Mouse (Mus musculus): ENCODE data around the gene Unc5cl.
A peak's percentile ranks its signal among the peaks of the same experiment; 100 is the strongest.

The Unc5cl gene

DNA sequence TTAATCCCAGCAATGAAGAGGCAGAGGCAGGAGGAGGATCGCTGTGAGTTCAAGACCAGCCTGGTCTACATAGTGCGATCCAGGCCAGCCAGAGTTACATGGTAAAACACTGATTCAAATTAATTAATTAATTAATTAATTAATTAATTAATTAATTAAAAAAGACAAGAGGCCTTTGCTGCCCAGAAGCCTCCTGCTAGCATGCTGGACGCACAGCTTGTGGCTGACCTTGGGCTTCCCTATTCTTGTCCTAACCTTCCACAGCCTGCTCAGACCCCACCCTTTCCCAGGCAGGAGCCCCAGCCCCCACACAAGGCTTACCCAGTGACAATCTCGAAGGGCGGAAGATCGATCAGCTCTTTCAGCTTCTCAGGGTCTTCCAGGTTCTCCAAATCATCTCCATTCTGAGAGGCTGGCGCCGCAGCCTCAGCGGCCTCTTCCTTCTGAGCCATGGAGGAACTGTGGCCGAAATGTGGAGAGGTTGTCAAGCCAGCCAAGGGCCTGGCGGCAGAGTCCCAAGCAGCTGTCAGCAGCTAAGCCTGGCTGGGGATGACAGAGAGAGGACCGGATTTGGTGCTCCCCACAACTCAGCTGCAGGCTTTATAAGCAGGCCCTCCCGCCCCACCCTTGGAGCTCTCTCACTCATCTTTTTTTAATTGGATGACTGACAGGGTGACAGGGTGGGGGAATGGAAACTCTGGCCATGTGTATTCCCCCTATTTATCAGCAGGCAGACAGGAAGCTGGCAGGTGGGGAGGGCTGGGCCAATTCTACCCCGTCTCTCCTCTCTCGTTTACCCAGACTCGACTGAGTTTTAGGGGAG is 22.3 kb upstream of the Unc5cl start, which contains the start of gene Apobec2:
TSS of gene Apobec2 (minus strand) at position 773 of the 823 bp plus-strand sequence.
- no peak for DNase-seq (ENCODE audit: low read depth)

DNA sequence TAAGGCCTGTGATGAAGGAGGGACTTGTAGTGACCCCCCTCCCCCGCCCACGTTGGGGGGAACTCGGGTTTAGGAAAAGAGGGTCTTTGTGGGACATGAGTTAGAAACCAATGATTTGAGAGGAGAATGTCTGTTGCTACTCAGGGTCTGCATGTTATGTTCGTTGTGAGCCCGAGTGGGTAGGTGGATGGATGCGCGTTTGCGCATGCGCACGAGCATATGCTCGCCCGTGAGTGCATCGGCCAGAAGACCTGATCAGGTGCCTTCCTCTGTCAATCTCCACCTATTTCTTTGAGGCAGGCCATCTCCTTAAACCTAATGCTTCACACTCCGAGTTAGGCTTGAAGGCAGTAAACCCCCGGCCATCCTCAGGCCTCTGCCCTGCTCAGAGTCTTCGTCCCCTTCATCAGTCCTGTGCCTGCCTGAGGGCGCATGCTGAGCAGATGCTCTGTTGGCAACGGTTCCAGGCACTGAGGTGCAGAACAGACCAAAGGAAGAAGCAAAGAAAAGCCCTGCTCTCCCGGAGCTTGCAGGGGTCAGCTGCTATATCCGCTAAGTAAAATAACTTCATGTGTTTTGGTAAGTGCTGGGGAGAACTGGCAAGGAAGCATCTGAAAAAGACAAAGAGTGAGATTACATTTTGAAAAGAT is 21.6 kb upstream of the Unc5cl start:
- no peak for DNase-seq (ENCODE audit: low read depth)

- DNase-seq (ENCODE audit: low read depth): no peak
Measured at GRCm38 (mm10) chr17:48433689-48434330, 20.9 kb upstream of the Unc5cl start.

DNA sequence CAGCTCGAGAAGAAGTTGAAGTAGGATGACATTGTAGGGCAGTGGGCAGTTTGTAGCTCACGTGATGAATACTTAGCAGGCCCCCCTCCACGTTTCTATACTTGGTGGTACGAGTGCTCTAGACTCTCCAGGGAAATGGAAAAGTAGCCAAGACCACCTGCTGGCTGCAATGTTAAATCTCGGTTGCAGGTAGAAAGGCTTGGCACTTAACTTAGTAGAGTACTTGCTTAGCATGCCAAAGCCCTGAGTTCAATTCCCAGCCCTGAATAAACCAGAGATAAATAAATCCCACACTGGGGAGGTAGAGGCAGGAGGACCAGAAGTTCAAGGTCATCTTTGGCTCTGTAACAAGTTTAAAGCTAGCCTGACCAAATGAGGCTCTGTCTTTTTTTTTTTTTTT is 20.2 kb upstream of the Unc5cl start:
- DNase-seq (ENCODE audit: low read depth): no peak

DNA sequence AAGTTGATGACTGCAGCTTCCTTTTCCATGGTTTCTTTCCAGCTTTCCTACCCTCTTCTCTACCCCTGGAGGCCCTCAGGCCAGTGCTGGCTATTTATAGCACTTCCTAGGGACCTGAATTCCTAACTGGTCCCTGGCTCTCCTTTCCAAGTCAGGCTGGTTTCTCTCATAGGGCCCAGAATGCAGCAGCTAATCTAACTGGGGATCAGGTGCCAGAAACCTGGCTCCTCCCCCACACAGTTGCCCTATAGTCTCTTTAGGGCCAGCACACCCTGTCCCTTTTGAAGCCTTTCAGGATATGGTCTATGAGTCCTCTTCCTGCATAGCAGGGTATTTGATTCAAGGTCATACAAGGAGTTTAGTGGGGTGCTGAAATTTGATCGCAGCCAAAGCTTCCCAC is 18.2 kb upstream of the Unc5cl start:
- DNase-seq (ENCODE audit: low read depth): no peak

- no peak for DNase-seq (ENCODE audit: low read depth)
Measured at GRCm38 (mm10) chr17:48437421-48437911, 17.2 kb upstream of the Unc5cl start.

DNA sequence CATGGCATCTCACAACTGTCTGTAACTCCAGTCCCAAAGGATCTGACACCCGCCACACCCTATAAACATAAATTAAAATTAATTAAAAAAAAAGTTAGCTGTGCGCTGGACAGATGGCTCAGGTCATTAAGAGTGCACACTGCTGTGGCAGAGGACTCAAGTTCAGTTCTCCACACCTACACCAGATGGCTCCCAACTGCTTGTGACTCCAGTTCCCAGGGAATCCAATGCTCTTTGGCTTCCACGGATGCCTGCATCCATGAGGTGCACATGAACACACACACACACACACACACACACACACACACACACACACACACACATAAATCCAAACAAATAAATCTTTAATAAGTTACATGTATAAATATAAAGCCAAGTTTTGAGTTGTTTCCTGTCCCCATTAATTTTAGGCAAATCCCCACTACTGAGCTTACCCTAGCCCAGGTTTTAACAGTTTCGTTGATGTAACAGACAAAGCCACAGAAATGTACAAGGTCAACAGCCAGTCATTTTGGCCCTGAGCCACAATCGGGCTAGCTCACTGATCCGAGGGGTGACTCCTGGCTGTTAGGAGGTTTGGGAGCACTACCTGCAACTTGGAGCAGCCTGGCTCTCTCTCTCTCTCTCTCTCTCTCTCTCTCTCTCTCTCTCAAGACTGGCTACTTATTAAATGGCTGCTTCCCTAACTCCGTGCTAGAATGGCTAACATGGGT is 11.8 kb upstream of the Unc5cl start:
- DNase-seq (ENCODE audit: low read depth): no peak

DNA sequence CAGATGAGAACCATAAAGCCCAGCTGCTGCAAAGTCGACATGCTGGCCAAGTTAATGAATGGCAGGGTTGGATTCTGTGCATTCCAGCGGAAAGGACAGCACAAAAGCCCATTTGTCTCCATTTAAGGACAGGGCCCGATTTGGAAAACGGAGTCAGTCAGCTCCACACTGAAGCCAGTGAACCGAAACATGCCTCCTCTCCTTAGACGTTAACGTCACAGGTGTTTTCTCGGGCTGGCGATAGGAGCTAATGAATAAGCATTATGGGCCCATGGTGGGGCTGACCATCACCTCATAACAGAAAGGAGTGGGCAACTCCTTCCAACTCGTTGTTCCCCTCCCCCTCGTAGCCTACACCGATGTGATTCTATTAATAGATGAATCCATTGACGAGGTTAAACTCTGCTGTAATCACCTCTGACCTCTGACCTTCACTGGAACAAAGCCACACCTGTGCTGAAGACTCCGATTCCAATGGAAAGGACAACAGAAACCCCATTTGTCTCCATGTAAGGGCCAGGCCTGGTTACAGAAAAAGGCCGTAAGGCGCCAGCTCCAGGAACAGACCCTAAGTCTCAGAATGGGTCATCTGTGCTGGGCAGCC is 11.1 kb upstream of the Unc5cl start:
- DNase-seq (ENCODE audit: low read depth): no peak

DNA sequence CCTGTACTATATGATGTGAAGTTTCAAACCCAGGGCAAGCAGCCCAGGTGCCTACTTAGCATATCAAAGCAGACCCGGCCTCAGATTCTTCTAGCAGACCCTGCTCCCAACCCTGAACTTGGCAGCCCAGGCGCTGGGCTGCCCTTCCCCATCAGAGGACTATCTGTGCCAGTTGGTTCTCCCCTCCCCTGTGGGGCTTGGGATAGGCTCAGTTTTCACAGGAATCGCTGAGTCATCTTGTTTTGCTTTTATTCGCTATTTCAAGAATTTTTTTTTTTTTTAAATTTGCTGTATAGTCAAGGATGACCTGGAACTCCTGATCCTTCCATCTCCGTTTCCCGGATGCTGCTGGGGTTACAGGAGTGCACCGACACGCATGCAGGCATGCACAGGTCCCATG is 7.0 kb upstream of the Unc5cl start:
- no peak for DNase-seq (ENCODE audit: low read depth)

GRCm38 (mm10) chr17:48450666-48451352 is 3.9 kb upstream of the Unc5cl start:
- no peak for DNase-seq (ENCODE audit: low read depth)

DNA sequence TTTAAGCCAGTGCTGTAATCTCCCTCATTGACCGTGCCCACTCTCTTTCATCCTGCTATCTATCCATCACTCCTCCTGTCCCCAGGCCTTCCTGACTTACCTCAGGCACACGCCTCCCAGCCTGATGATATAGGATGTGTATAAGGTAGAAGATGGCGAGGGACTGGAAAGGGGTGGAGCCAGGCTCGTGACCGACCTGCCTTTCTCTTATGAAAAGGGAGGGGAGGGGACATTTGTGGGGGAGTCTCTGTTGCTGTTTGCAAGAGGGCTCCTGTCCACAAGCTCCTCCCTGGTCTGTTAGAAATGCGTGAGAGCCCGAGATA is 3.4 kb upstream of the Unc5cl start, which contains the start of gene Tspo2:
TSS of gene Tspo2 (minus strand) at position 170 of the 323 bp plus-strand sequence.
- no peak for DNase-seq (ENCODE audit: low read depth)

- no peak for DNase-seq (ENCODE audit: low read depth)
Measured at GRCm38 (mm10) chr17:48451753-48452444, 2.8 kb upstream of the Unc5cl start.

DNA sequence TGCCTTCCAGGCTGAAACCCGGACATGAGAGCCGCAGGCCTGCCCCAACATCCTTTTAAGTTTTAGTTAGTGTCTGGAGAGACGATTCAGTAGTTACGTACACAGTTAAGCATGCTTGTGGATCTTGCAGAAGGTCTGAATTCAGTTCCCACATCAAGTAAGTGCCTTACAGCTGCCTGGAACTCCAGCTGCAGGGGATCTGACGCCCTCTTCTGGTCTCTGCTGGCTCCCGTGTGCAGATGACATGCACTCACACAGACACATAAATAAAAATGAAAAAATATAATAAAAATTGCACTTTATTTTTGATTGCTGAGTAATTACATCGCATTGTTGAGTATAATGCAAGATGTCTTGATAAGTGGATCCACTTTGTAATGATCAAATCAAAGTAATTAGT is 1.2 kb upstream of the Unc5cl start:
- no peak for DNase-seq (ENCODE audit: low read depth)

- DNase-seq (ENCODE audit: low read depth): no peak
Measured at GRCm38 (mm10) chr17:48454190-48454589, 511 bp upstream of the Unc5cl start.

- DNase-seq (ENCODE audit: low read depth): no peak
Measured at GRCm38 (mm10) chr17:48455955-48456354, 1.3 kb downstream of the Unc5cl start.

GRCm38 (mm10) chr17:48457971-48458653 is 3.4 kb downstream of the Unc5cl start:
- no peak for DNase-seq (ENCODE audit: low read depth)

- DNase-seq (ENCODE audit: low read depth): peak; percentile 81
Measured at GRCm38 (mm10) chr17:48462096-48462495, 7.4 kb downstream of the Unc5cl start.

GRCm38 (mm10) chr17:48463391-48463790 is 8.7 kb downstream of the Unc5cl start:
- peak; percentile 41 for DNase-seq (ENCODE audit: low read depth)

GRCm38 (mm10) chr17:48466769-48467394 is 12.2 kb downstream of the Unc5cl start:
- DNase-seq (ENCODE audit: low read depth): peak; percentile 57

Data from naive thymus-derived CD4-positive, alpha-beta T cell, adult 2 months (primary cell).